Mouse (Mus musculus): Measurements from ENCODE around the gene Ly6g6f.

Ly6g6f gene

DNA sequence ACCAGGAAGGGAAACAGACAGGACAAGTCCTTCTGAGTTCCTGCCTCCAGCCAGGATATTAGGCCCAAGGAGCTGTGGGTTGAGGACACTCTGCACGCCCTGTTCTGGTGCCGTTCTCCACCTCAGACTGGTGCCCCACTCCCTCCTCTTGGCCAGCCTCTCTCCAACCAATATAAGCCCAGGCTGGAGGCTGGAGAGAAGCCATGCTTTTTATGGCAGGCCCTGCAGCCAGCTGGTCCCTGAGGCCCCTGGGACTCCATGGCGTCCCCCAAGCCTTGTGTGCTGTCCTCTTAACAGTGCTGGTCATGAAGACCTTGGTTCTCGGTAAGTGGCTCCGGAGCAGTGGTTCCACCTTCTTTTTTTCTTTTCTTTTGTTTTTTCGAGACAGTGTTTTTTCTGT is 22.7 kb upstream of the Ly6g6f start, which contains the start of gene Ly6g5c:
Ly6g5c (plus strand) TSS at position 183 of the 400 bp plus-strand sequence.
- ATAC-seq (ENCODE audit: insufficient number of reproducible peaks, low FRiP score, low TSS enrichment): peak; percentile 50; the same call in 1 of the 2 replicates

DNA sequence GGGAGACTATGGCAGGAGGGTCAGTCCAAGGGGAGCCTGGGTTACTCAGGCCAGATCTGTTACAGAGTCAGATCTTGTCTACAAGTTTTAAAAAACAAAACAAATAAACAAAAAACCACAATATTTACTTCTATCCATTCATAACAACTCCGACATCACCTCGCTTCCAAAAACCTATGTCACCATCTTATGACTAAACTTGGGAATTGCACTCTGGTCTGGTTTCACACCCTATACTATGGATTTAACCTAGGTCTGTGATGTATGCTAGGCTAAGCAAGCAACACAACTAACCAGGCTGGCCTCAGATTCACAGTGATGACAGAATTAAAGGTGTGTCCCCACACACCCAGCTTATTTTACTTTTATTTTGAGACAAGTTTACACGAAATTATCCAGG is 21.1 kb upstream of the Ly6g6f start:
- no peak for ATAC-seq (ENCODE audit: insufficient number of reproducible peaks, low FRiP score, low TSS enrichment)

DNA sequence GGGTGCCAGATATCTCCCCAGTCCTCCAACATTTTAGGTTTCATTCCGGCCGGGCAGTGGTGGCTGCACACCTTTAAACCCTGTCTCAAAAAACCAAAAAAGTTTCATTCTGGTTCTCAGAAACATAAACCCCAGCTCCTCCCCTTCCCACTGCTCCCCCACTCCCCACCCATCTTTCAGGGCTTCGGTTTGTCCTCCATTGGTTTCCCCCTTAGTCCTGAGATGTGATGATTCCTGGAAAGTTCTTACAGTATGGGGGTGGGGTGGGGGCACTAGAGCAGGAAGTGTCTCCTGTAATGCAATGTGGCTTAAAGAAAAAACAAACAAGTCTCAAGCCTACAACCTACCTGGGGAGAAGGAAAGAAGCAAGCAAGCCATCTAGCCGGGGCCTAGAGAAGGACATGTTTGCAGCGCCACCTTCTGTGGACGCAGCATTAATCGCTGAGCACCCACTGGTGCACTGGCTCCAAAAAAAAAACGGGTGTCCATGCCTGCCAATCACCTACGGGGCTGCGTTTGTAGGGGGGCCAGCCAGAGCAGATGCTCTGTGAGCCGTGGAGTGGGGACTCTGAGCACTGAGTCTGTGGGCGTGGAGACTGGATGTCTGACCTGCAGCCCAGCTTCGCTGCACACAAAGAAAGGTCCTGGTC is 20.5 kb upstream of the Ly6g6f start:
- ATAC-seq (ENCODE audit: insufficient number of reproducible peaks, low FRiP score, low TSS enrichment): peak; percentile 34; the same call in 1 of the 2 replicates

DNA sequence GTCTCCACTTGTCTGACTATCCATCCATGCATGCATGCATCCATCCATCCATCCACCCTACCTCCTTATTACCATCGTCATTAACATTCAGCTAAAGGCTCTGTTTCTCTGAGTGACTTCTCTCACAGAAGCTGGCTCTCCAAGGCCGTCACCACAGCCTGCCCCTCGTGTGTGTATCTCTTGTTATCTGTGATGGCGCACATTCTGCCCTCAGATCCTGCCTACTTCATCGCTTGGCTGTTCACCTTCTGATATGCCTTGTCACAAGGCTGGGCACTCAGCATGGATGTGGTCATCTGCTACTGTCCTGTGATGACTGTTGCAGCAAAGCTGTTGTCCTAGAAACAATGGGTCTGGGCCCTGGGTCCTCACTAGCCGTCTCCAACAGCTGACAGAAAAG is 19.3 kb upstream of the Ly6g6f start:
- ATAC-seq (ENCODE audit: insufficient number of reproducible peaks, low FRiP score, low TSS enrichment): no peak

DNA sequence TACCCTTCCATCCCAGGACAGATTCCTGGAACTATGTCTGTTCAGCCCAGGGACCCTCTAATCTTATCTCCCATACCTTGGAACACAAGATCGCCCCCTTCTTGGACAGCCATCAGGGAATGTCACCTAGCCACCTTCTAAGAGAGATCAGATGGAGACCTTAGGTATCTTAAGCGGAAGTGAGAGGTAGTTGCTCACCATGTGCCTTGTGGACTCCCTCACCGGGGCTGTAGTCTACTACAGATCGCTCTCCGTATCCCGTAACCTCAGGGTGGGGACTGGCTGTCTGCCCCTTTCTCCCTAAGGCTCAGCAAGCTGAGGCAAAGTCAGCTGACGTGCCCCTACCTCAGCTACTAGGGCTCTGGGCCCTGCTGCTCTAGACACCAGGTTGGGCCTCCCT is 18.7 kb upstream of the Ly6g6f start:
- ATAC-seq (ENCODE audit: insufficient number of reproducible peaks, low FRiP score, low TSS enrichment): no peak

DNA sequence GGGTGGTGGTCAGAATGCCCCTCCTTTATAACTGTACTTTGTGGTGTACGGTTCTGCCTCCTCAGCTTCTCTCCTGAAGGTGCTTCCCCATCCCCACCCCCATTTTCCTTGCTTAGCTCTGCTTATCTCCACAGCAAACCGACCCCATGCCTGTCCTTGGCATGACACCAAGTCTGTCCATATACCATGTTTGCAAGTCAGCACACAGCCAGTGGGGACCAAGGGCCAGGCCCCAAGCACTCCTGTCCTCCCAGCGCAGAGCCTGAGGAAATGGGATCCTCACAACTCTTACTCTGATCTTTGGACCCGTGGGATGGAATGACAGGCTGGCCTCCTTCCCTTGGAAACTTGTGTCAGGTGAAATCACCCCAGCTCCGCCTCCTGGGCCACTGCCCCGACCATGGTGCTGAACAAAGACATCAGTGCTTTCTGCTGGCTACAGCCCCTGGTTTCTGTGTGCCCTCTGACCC is 17.8 kb upstream of the Ly6g6f start:
- ATAC-seq (ENCODE audit: insufficient number of reproducible peaks, low FRiP score, low TSS enrichment): no peak

DNA sequence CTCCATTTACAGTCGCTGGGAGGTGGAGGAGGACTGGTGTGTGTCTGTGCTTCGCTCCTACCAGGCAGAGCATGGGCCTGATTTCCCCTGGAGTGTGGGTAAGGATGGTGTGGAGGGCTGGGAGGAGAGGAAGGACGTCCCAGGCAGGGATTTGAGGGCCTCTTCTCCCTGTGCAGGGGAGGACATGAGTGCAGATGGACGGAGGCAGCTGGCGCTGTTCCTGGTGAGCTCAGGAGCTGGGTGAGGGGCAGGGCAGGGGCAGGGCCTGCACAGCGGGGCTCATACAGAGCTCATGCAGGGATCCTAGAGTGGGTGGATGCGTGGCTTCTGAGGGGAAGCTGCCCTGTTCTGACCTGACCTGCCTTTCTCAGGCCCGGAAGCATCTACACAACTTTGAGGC is 16.9 kb upstream of the Ly6g6f start:
- no peak for ATAC-seq (ENCODE audit: insufficient number of reproducible peaks, low FRiP score, low TSS enrichment)

DNA sequence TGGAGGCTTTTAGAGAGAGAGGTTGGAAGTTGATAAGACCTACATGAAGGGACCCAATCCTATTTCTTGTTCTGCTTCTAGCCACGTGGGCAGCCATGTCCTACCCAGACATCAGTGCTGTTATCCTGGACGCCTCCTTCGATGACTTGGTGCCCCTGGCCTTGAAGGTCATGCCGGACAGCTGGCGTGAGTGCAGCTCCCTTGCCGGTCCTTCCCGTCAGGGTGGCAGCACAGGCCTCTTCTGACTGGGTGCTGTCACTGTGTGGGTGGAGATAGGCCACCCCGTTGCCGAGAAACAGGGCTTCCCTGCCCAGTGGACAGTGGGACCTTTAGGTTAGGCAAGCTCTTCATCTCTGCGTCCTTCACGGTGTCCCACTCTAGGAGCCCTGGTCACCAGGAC is 15.8 kb upstream of the Ly6g6f start:
- ATAC-seq (ENCODE audit: insufficient number of reproducible peaks, low FRiP score, low TSS enrichment): no peak

DNA sequence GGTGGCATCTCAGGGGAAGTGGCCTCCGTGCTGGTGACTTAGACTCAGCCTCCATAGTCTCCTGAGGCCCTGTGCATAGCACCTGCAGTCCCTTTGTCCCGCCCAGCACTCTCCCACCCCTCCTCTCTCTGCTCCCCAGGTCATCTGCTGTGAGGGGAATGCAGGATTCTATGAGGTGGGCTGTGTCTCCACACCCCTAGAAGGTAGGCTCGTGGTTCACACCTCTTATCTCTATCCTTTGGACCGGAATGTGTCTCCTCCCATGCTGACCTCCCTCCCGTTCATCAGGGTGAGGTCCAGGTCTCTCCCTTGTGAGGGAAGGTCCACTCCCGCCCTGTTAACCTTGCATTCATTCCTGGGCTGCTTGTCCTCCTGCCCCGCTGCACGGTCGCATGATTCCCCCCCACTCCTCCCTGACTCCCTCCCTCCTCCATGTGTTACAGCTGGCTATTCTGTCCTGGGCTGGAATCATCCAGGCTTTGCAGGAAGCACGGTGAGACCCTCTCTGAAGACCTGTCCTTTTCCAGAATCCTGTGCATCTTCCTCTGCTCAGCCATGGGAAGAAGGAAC is 14.9 kb upstream of the Ly6g6f start:
- ATAC-seq (ENCODE audit: insufficient number of reproducible peaks, low FRiP score, low TSS enrichment): no peak

DNA sequence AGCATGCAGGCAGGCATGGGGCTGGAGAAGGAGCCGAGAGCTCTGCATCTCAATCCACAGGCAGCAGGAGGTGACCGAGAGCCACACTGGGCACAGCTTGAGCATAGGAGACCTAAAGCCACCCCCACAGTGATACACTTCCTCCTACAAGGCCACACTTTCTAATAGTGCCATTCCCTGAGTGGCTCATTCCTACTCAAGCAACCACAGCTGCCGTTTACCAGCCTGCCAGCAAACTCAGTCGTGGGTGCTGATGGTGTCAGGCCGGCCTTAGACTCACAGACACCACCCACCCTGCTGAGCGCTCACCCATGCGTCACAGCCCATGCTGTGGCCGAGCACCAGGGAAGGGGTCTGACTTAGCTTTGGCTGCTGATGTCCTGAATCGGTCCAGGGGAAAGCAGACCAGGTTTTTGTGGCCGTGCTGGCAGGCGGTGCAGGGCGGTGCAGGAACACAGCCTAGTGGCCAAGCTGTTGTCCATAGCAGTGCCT is 11.8 kb upstream of the Ly6g6f start:
- peak; percentile 52; the same call in 1 of the 2 replicates for ATAC-seq (ENCODE audit: insufficient number of reproducible peaks, low FRiP score, low TSS enrichment)

DNA sequence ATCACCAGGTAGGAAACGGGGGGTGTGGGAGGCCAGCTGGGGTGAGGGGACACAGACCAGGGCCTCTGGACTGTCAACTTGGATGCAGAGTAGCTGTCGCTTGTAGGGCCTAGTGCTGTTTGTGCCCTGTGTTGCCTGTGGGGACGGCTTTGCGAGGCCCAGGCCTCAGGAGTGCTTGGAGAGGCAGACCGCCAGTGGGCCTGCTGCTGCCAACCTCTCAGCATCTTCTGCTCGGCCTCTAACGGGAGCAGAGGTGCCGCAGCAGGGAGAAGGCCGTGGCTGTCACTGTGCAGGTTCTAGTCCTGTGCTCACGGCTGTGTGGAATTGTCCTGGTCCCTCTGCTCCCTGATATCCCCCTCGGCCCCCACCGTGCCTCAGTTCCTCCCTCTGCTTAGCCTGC is 11.2 kb upstream of the Ly6g6f start:
- ATAC-seq (ENCODE audit: insufficient number of reproducible peaks, low FRiP score, low TSS enrichment): no peak

DNA sequence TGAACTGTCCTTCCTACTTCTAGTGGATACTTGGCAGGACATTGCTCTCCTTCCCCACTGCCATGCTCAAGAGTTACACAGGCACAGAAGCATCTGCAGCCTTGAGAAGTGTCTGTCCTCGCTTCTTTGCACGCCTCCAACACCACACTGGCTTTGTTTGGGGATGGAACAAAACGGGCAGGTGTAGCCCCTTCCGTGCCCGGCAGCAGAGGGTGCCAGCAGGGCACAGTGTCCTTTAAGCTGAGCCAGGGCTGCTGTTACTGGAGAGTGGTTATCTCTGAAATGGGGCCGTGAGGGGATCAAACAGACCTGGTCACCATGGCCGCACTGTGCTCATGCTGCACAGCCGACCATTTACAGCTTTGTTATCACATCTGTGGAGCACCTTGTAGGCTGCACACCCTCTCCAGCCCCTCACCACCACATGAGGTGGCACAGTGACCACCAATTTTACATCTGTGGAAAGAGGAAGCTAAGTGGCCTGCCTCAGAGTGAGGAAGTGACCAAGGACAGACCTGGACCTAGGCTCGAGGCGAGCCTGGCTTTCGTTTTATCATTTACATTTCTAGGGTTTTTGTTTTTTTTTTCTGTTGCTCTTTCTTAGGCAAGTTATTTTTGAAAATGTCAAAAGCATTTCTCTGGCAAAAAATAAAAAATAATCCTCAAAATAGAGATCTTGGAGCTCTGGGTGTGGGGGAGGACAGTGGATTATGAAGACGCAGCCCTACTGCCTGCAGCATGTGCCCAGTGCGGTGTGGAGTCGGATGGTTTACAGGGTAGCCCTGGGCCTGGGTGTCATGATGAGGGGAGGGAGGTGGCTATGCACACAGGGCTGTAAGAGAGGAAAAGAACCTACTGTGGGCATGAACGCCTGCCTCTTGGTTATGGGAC is 9.3 kb upstream of the Ly6g6f start:
- ATAC-seq (ENCODE audit: insufficient number of reproducible peaks, low FRiP score, low TSS enrichment): no peak

DNA sequence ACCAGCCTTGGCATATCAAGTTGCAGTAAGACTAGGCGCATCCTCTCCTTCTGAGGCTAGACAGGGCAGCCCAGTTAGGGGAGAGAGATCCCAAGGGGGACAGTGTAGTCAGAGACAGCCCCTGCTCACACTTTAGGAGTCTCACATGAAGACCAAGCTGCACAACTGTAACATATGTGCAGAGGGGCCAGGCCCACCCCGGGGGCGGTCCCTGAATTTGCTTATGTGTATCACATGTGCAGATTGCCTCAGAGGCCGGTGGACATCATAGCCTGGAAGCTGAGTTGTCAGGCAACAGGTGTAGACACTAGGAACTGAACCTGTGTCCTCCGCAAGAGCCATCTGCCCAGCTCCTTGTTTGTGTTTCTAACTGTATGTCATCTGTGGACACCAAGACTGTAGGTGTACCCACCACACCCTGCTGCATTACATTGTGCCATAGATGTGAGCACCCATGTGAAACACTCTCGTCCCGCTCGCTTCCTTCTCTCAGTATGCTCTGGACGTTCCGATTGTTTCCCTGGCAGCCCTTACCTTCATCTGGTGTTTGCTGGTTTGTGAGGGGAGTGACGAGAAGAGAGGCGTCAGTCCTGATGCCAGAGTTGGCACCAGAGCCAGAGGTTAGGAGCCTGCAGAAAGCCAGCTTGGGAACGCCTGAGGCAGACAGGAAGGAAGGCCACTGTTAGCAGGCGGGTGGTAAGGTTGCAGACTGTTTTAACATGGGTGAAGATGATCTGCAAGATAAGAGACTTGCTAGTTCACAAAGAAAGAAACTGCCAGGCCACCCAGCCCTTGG is 7.2 kb upstream of the Ly6g6f start:
- no peak for ATAC-seq (ENCODE audit: insufficient number of reproducible peaks, low FRiP score, low TSS enrichment)

DNA sequence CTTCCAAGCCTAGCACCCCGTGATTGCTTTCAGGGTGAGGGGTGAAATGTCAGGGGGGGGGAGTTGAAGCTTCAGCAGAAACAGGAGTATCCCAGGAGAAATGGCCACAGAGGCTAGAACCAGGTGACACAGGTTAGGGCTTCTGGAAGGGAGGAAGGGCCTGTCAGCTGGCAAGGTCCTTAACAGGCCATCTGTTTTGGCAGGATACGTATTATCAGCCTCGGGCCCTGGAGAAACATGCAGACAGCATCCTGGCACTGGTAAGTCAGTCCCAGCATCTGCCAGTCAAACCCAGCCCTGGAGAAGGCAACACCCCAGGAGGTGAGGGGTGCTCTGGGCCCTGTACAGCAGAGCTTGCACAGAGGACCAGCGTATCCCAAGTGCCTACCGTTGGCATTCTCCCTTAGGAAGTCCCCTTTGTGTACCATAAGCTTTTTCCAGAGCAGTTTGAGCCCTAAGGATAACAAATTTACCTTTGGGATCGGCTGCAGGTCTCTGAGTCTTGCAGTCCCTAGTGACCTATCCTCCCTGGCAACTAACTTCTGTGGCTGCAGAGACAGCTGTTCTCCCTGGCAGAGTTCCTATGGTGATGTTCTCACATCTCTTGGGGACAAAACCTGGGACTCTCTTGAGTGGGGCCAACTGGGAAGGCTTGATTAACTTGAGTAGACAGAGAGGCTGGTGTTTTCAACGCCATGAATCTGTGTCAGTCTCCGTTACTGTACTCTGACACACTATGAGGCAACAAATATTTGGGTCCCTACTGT is 4.9 kb upstream of the Ly6g6f start:
- peak; percentile 83 for ATAC-seq (ENCODE audit: insufficient number of reproducible peaks, low FRiP score, low TSS enrichment)

DNA sequence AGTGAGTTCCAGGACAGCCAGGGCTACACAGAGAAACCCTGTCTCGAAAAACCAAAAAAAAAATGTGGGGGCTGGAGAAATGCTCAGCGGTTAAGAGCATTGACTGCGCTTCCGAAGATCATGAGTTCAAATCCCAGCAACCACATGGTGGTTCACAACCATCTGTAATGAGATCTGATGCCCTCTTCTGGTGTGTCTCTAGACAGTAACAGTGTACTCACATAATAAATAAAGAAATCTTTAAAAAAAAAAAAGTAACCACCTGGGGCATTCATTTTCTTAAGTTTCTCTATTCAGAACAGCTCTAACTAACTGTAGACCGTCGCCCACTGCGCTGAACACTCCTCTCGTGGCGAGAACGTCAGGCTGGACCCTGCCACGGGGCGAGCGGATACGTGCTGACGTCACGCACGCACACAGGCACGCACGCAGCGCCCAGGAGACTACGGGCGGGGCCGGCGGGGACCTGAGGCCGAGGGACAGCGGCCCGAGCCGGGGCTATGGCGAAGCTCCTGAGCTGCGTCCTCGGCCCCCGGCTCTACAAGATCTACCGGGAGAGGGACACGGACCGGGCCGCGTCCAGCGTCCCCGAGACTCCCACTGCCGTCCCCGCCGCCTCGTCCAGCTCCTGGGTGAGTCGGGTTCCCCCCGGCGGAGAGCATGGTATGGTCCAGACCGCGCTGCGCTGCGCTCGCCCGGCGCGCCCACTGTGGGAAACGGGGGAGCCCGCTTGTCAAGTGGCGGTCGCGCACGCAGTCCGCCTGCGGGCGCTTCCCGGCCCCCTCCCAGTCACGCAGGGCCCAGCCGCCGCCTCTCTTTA is 3.6 kb upstream of the Ly6g6f start, which contains the start of gene Abhd16a:
Abhd16a (plus strand) TSS at position 439 of the 820 bp plus-strand sequence.
- ATAC-seq (ENCODE audit: insufficient number of reproducible peaks, low FRiP score, low TSS enrichment): peak; percentile 83

DNA sequence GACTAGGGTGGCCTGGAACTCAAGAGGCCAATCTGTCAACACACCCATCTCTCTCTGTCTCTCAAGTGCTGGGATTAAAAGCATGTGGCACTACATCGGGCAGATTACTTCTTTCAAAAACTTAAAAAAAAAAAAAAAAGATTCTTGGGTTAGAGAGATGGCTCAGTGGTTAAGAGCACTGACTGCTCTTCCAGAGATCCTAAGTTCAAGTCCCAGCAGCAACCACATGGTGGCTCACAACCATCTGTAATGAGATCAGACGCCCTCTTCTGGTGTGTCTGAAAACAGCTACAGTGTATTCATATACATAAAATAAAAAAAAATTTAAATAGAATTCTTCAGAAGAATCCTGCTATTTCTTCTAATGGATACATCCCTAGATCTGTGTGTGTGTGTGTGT is 2.7 kb upstream of the Ly6g6f start:
- no peak for ATAC-seq (ENCODE audit: insufficient number of reproducible peaks, low FRiP score, low TSS enrichment)

DNA sequence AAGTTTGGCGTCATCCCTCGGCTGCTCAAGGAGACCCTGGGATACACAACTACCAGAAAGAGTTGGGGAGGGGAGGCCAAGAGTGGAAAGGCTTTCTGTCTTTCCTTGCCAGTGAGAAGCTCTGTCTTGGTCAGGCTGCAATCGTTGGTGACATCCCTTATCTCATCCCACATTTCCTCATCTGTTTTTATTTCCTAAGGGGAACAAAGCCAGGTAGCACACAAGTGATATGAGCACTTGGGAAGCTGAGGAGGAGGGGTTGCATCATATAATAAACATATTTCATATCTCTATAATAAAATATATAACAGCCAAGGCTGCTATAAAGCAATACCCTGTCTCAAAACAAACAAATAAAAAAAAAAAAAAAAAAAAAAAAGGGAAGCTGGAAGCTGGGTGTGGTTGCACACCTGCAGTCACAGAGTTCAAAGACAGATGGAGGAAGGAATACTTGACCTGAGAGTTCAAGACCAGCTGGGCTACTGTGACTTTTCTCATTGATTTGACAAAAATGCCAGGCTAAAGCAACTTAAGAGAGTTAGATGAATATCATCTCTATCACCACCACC is 1.4 kb downstream of the Ly6g6f start:
- no peak for ATAC-seq (ENCODE audit: insufficient number of reproducible peaks, low FRiP score, low TSS enrichment)
